Mouse (Mus musculus) adrenal gland, postnatal 14 days (tissue): Measurements from ENCODE around the gene Rnf43. TPM values are rescaled to one million over a fixed set of nuclear protein-coding genes. Genes with fewer than 3 reads are reported as not detected.

ENCODE experiments used
- DNase-seq: peaks from one replicate; pipeline ENCODE4 v3.0.0; 2021; ENCODE audit warnings: mixed read lengths
- microRNA-seq, 2 experiments: library from miRNA; unstranded; fragments of <30 nt; microRNA quantifications; one replicate each; pipeline ENCODE4 v1.2.0; 2021
- total RNA-seq: library from RNA; stranded (reverse); gene quantifications from 2 replicates; pipeline ENCODE4 v1.2.3, GENCODE M21; 2021

The Rnf43 gene
- total RNA-seq, 1 experiment from 2014 or later, result 6.4 TPM

DNA sequence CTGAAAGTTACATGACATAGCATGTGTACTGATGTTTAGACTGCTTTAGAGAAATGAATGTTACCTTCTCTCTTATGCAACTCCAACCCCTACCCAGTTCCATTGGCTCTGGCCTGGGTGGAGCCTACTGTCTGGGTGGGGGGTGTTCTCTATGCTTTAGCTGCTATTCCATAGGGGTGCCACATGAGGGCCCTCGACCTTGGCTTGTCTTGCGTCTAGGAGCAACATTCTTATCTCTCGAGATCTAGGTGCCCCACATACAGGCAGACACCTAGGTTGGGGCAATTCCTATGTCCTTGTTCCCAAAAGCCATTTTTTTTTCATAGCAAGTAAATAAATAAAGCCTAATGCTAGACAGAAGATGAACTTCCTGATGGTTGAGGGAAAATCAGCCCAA lies 97.1 kb downstream of the Rnf43 start:
- peak; percentile 46 for DNase-seq

DNA sequence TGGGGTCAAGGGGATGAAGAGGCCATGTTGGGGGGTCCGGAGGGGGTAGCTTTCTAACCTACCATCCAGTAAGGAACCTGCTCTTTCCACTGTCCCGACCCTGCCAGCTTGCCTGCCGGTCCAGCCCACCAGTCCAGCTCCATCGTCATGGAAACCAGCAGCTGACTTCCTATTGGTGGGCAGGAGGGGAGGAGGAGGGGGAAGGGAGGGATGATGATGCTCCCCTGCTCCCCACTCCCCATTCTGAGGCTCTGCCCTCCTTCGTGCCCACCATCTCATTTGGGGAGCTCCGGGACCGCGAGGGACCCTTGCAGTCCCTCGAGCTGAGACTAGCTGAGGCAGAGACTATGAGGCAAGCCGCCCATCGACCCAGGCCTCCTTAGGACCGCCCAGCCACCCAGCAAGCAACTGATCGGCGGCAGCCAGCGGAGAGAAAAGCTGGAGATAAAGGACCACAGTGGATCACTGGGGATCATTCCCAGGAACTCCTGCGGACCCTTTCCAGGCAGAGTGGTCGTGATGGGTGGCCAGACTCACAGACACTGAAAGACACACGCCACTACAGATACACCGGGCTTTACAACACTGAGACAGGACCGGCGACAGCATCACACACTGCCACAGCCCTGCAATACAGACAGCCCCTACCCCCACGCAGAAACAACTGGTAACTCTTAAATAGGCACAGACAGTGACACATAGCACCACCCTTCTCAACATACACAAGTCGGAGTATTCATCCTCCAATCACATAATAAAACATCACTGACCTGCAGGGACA lies 98.0 kb downstream of the Rnf43 start, which contains the start of gene Tspoap1:
Tspoap1 (plus strand) TSS at position 241 of the 781 bp plus-strand sequence.
- no peak for DNase-seq

GRCm38 (mm10) chr11:87761181-87761721 lies 98.7 kb downstream of the Rnf43 start:
- no peak for DNase-seq

GRCm38 (mm10) chr11:87761806-87762701 lies 99.5 kb downstream of the Rnf43 start:
- no peak for DNase-seq

GRCm38 (mm10) chr11:87762702-87763385 lies 100.3 kb downstream of the Rnf43 start:
- DNase-seq, result no peak

GRCm38 (mm10) chr11:87763511-87763987 lies 101.0 kb downstream of the Rnf43 start:
- DNase-seq, result peak; percentile 59

DNA sequence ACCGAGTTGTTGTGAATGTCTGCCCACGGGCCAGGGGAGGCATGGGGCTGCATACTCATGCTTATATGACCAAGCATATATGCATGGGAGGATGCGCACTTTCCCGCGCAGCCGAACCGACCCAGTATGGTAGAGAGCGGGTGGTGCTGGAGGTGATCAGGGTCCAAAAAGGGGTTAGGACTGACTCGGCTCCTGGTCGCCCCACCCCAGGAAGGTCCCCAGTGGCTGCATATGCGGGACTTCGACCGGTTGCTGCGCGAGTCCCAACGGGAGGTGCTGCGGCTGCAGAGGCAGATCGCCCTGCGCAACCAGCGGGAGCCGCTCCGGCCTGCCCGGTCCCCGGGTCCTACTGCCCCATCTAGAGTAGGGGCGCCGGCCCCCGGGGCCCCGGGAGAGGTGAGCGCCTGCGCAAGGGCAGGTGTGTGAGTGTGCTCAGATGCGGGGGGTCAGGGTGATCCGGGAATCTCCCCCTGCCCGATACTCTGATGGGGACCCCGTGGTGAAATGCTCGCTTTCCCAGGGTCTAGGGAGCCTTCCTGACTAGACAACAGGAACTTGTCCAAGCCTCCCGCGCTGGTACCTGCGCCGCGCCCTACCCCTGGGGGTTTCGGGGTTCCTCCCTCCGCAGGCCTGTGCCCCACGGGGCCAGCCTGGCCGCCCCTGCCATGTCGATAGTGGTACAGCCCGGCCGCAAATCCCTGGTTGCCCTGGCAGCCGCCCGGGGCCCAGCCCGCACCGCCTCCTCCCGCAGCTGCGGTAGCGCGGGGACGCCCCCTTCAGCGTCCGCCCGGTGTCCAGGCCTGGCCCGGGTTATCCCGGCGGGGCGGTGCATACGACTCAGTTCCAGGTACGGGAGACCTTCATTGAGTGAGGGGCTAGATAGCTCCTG lies 101.7 kb downstream of the Rnf43 start:
- DNase-seq, result peak; percentile 79

GRCm38 (mm10) chr11:87768745-87769144 lies 106.2 kb downstream of the Rnf43 start:
- DNase-seq, result no peak

GRCm38 (mm10) chr11:87770989-87771388 lies 108.5 kb downstream of the Rnf43 start:
- DNase-seq, result peak; percentile 88

DNA sequence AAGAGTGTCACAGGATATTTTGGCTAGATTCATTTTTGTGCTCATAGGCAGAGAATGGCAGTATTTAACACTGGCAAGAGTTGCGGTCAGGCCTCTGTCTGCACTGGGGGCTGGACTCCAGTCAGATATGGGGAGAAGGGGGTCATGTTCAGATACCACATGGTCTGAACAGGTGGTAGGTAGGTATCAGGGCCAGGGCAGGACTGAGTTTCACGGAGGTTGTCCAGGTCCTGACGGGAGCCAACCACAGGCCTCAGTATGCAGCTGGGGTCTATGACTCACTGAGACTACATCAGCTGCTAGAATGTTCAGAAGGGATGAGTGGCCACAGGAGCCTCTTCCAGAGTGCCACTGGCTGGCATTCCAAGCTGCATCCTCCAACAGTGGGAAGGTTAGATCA lies 109.8 kb downstream of the Rnf43 start:
- no peak for DNase-seq

GRCm38 (mm10) chr11:87778100-87778765 lies 115.7 kb downstream of the Rnf43 start:
- peak; percentile 77 for DNase-seq

DNA sequence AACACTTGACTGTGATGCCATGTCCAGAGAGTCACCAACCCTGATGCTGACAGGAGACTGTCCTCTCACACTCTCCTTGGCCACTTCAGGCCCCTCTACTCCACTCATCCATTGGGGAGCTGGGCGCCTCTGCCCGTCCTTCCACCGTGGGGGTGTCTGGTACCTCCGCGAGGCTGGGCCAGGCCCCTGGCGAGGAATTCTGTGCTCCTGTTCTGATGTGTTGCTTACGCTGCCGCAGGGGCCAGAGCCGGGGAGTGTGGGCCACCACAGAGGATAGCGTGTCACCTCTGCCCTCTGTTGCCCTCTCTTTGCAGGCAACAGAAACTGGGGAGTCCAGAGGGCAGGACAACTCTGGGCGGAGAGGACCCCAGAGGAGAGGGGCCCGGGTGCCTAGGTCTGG lies 116.4 kb downstream of the Rnf43 start:
- no peak for DNase-seq

DNA sequence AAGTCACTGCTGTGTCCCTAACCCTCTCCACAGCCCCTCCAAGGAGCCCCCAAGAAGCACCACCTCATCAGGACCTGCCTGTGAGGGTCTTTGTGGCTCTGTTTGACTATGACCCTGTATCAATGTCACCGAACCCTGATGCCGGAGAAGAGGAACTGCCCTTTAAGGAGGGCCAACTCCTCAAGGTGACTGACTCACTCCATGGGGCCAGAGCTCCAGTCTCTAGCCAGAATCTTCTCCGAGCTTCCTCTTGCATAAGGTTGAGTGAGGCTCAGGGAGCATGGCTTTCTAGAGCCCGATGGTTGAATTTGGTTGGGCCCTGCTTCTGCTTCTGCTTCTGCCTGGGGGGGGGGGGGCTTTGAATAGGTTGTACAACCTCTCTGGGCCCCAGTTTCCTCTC lies 116.9 kb downstream of the Rnf43 start:
- DNase-seq, result peak; percentile 50

DNA sequence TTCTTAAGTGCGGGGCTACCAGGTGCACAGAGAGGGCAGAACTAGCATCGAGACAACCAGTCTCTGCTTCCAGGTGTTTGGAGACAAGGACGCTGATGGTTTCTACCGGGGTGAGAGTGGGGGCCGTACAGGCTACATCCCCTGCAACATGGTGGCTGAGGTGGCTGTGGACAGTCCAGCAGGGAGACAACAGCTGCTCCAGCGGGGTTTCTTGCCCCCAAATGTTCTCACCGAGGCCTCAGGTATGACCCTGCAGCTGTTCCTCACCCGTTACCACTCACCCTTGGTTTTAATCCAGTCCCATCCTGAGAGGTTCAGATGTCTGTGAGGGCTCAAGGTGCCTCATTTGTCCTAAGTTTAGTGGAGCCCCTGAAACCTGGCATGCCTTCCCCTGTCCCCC lies 117.6 kb downstream of the Rnf43 start:
- no peak for DNase-seq

Small RNA genes within 50 kb of the gene (microRNA-seq; reads per million reads assigned to microRNA genes)
- gene Mir142 (0 reads per million in 2 experiments), gene Mir142b (0 reads per million in 2 experiments)

Other genes with a start within 250 kb of the Rnf43 start
- not detected in 2 replicates for gene Gm11492, start 96.1 kb upstream of the Rnf43 start, total RNA-seq
- gene Sept4, start 93.8 kb upstream of the Rnf43 start, total RNA-seq, result 44.4 and 45.3 TPM in 2 replicates
- 23.7 and 27.7 TPM in 2 replicates for gene Mtmr4, start 70.6 kb upstream of the Rnf43 start, total RNA-seq
- gene Hsf5, start 45.6 kb upstream of the Rnf43 start, total RNA-seq, result not detected in 2 replicates
- 56.5 and 74.2 TPM in 2 replicates for gene Supt4a, start 74.8 kb downstream of the Rnf43 start, total RNA-seq
- gene Tspoap1, start 97.8 kb downstream of the Rnf43 start, total RNA-seq, result 2.8 and 3.9 TPM in 2 replicates
- 0.64 and 1.4 TPM in 2 replicates for gene Mpo, start 130.9 kb downstream of the Rnf43 start, total RNA-seq
- gene Lpo, start 165.6 kb downstream of the Rnf43 start, total RNA-seq, result not detected in 2 replicates
- gene Mks1, start 190.5 kb downstream of the Rnf43 start, total RNA-seq, result 9.5 and 14.3 TPM in 2 replicates
- gene Epx, start 212.8 kb downstream of the Rnf43 start, total RNA-seq, result 0.63 TPM in 1 of 2 replicates, not detected in the other
- gene Olfr462, start 229.5 kb downstream of the Rnf43 start, total RNA-seq, result not detected in 2 replicates
- not detected in 2 replicates for gene Olfr463, start 234.7 kb downstream of the Rnf43 start, total RNA-seq